Mouse (Mus musculus) MEL (cell line): ENCODE measurements around the gene Magi2. TPM values are rescaled to one million over a fixed set of nuclear protein-coding genes. Genes with fewer than 3 reads are reported as not detected.

ENCODE experiments used
- DNase-seq: peaks from one replicate; pipeline ENCODE4 v3.0.0; 2011; ENCODE audit warnings: low read depth, low spot score
- H3K27ac ChIP-seq: 2 replicates; pipeline ENCODE4 v1.5.1; 2012; ENCODE audit warnings: low read depth, mild to moderate bottlenecking, control low read depth, low read length, moderate library complexity; ENCODE audit not compliant: control insufficient read depth
- H3K27me3 ChIP-seq, 2 experiments: fragments of 150-350 bp in 1 of 2; sonication (generic) in 1 of 2; 2 replicates each; pipeline ENCODE4 v1.6.1; 2012; ENCODE audit warnings: low read length in 2 of 2, mild to moderate bottlenecking in 2 of 2, improper control_type of control experiment in 1 of 2, moderate library complexity in 1 of 2; ENCODE audit not compliant: insufficient read depth in 2 of 2, control insufficient read depth in 1 of 2
- H3K36me3 ChIP-seq, 2 experiments: 2 replicates each; pipeline ENCODE4 v1.6.1; 2012 to 2014; ENCODE audit warnings: low read length in 2 of 2, improper control_type of control experiment in 1 of 2, inconsistent platforms in 1 of 2, mild to moderate bottlenecking in 1 of 2; ENCODE audit not compliant: insufficient read depth in 2 of 2, control insufficient read depth in 1 of 2
- H3K4me1 ChIP-seq, 2 experiments: fragments of 150-350 bp in 1 of 2; sonication (generic) in 1 of 2; 2 replicates each; pipeline ENCODE4 v1.6.1; 2012; ENCODE audit warnings: low read length in 2 of 2, improper control_type of control experiment in 1 of 2, mild to moderate bottlenecking in 1 of 2; ENCODE audit not compliant: insufficient read depth in 2 of 2, control insufficient read depth in 1 of 2
- H3K4me3 ChIP-seq, 2 experiments: fragments of 150-350 bp in 1 of 2; sonication (generic) in 1 of 2; 2 replicates each; pipeline ENCODE4 v1.5.1; 2012; ENCODE audit warnings: low read depth in 2 of 2, low read length in 2 of 2, mild to moderate bottlenecking in 2 of 2, moderate library complexity in 2 of 2, control low read depth in 1 of 2, improper control_type of control experiment in 1 of 2; ENCODE audit not compliant: control insufficient read depth in 1 of 2, insufficient read depth in 1 of 2
- H3K79me2 ChIP-seq: 2 replicates; pipeline ENCODE4 v1.6.1; 2012; ENCODE audit warnings: mild to moderate bottlenecking, low read length, moderate library complexity; ENCODE audit not compliant: control insufficient read depth, poor library complexity, insufficient read depth
- H3K9ac ChIP-seq: 2 replicates; pipeline ENCODE4 v1.6.1; 2012; ENCODE audit warnings: low read depth, mild to moderate bottlenecking, control low read depth, low read length, moderate library complexity; ENCODE audit not compliant: control insufficient read depth, poor library complexity, severe bottlenecking
- H3K9me3 ChIP-seq: fragments of 150-350 bp; sonication (generic); replicated peaks from 2 replicates; pipeline ENCODE4 v1.6.1; 2012; ENCODE audit warnings: mild to moderate bottlenecking, low read length, improper control_type of control experiment, moderate library complexity; ENCODE audit not compliant: insufficient read depth
- CHD1 ChIP-seq: IDR thresholded peaks from 2 replicates; pipeline ENCODE4 v1.6.1; 2012; ENCODE audit warnings: low read depth, mild to moderate bottlenecking, inconsistent platforms, low read length, improper control_type of control experiment
- CTCF ChIP-seq, 3 experiments: IDR thresholded peaks in 2 of 3; conservative IDR thresholded peaks in 1 of 3; 2 replicates each; pipeline ENCODE4 v1.5.1; 2011 to 2012; ENCODE audit warnings: low read length in 3 of 3, low read depth in 2 of 3, mild to moderate bottlenecking in 2 of 3, improper control_type of control experiment in 1 of 3, inconsistent platforms in 1 of 3, mixed read lengths in 1 of 3, moderate library complexity in 1 of 3; ENCODE audit not compliant: control insufficient read depth in 1 of 3, insufficient read depth in 1 of 3, poor library complexity in 1 of 3, severe bottlenecking in 1 of 3
- EP300 ChIP-seq, 2 experiments: IDR thresholded peaks; 2 replicates each; pipeline ENCODE4 v1.6.1; 2011; ENCODE audit warnings: improper control_type of control experiment in 2 of 2, low read length in 2 of 2, low read depth in 1 of 2, mild to moderate bottlenecking in 1 of 2
- ETS1 ChIP-seq: IDR thresholded peaks from 2 replicates; pipeline ENCODE4 v1.6.1; 2012; ENCODE audit warnings: low read depth, mild to moderate bottlenecking, inconsistent platforms, low read length, improper control_type of control experiment, moderate library complexity
- HCFC1 ChIP-seq: IDR thresholded peaks from 2 replicates; pipeline ENCODE4 v1.6.1; 2012; ENCODE audit warnings: low read depth, mild to moderate bottlenecking, inconsistent platforms, low read length, improper control_type of control experiment, moderate library complexity
- KAT2A ChIP-seq: conservative IDR thresholded peaks from 2 replicates; pipeline ENCODE4 v1.6.1; 2012; ENCODE audit warnings: low read depth, low read length, improper control_type of control experiment, inconsistent platforms
- MAFK ChIP-seq: IDR thresholded peaks from 2 replicates; pipeline ENCODE4 v1.6.1; 2011; ENCODE audit warnings: low read depth, mild to moderate bottlenecking, low read length, improper control_type of control experiment, borderline replicate concordance
- MAX ChIP-seq: IDR thresholded peaks from 2 replicates; pipeline ENCODE4 v1.6.1; 2011; ENCODE audit warnings: low read length, improper control_type of control experiment
- MAZ ChIP-seq: IDR thresholded peaks from 2 replicates; pipeline ENCODE4 v1.6.1; 2012; ENCODE audit warnings: low read depth, mild to moderate bottlenecking, inconsistent platforms, low read length, improper control_type of control experiment
- MYC ChIP-seq: IDR thresholded peaks from 2 replicates; pipeline ENCODE4 v1.6.1; 2011; ENCODE audit warnings: low read depth, mild to moderate bottlenecking, low read length, improper control_type of control experiment, moderate library complexity
- NELFE ChIP-seq: IDR thresholded peaks from 2 replicates; pipeline ENCODE4 v1.6.1; 2011; ENCODE audit warnings: low read depth, low read length, improper control_type of control experiment
- POLR2A ChIP-seq, 2 experiments: IDR thresholded peaks; 2 replicates each; pipeline ENCODE4 v1.6.1; 2011 to 2012; ENCODE audit warnings: low read length in 2 of 2, mild to moderate bottlenecking in 2 of 2, control low read depth in 1 of 2, improper control_type of control experiment in 1 of 2, low read depth in 1 of 2, moderate library complexity in 1 of 2; ENCODE audit not compliant: control insufficient read depth in 1 of 2, insufficient read depth in 1 of 2, poor library complexity in 1 of 2
- POLR2AphosphoS2 ChIP-seq: IDR thresholded peaks from 2 replicates; pipeline ENCODE4 v1.6.1; 2011; ENCODE audit warnings: low read length, improper control_type of control experiment
- POLR2AphosphoS5 ChIP-seq: IDR thresholded peaks from 2 replicates; pipeline ENCODE4 v1.6.1; 2012; ENCODE audit warnings: low read depth, borderline replicate concordance, mild to moderate bottlenecking, inconsistent platforms, low read length, moderate library complexity, mixed read lengths
- RCOR1 ChIP-seq: IDR thresholded peaks from 2 replicates; pipeline ENCODE4 v1.6.1; 2012; ENCODE audit warnings: low read depth, mild to moderate bottlenecking, inconsistent platforms, low read length, improper control_type of control experiment
- TAL1 ChIP-seq: IDR thresholded peaks from 2 replicates; pipeline ENCODE4 v1.6.1; 2012; ENCODE audit warnings: mild to moderate bottlenecking, inconsistent platforms, low read length, moderate library complexity, mixed read lengths
- TBP ChIP-seq: IDR thresholded peaks from 2 replicates; pipeline ENCODE4 v1.8.0; 2011; ENCODE audit warnings: low read depth, low read length, improper control_type of control experiment
- TCF12 ChIP-seq: IDR thresholded peaks from 2 replicates; pipeline ENCODE4 v1.6.1; 2014; ENCODE audit warnings: low read depth, mild to moderate bottlenecking, inconsistent platforms, low read length, improper control_type of control experiment, moderate library complexity
- UBTF ChIP-seq: IDR thresholded peaks from 2 replicates; pipeline ENCODE4 v1.6.1; 2012; ENCODE audit warnings: low read depth, mild to moderate bottlenecking, inconsistent platforms, low read length, improper control_type of control experiment, moderate library complexity, borderline replicate concordance; ENCODE audit not compliant: insufficient read depth
- USF1 ChIP-seq: IDR thresholded peaks from 2 replicates; pipeline ENCODE4 v1.6.1; 2014; ENCODE audit warnings: low read depth, mild to moderate bottlenecking, inconsistent platforms, low read length, improper control_type of control experiment, moderate library complexity
- ZC3H11A ChIP-seq: IDR thresholded peaks from 2 replicates; pipeline ENCODE4 v1.6.1; 2012; ENCODE audit warnings: low read depth, mild to moderate bottlenecking, inconsistent platforms, low read length, improper control_type of control experiment
- ZKSCAN1 ChIP-seq: IDR thresholded peaks from 2 replicates; pipeline ENCODE4 v1.6.1; 2012; ENCODE audit warnings: low read depth, mild to moderate bottlenecking, inconsistent platforms, low read length, improper control_type of control experiment, moderate library complexity
- ZMIZ1 ChIP-seq: IDR thresholded peaks from 2 replicates; pipeline ENCODE4 v1.6.1; 2012; ENCODE audit warnings: low read depth, mild to moderate bottlenecking, inconsistent platforms, low read length, improper control_type of control experiment, moderate library complexity
- ZNF384 ChIP-seq: IDR thresholded peaks from 2 replicates; pipeline ENCODE4 v1.6.1; 2012; ENCODE audit warnings: low read depth, mild to moderate bottlenecking, inconsistent platforms, low read length, improper control_type of control experiment
- polyA plus RNA-seq, 2 experiments: library from polyadenylated mRNA; stranded (reverse) in 1 of 2; unstranded in 1 of 2; fragments of >175 nt in 1 of 2; fragments of >200 nt in 1 of 2; gene quantifications; 2 replicates each; pipeline versions ENCODE4 v1.2.1 to v1.2.4; 2012; ENCODE audit warnings: low replicate concordance in 2 of 2, low read depth in 1 of 2; ENCODE audit not compliant: insufficient read length in 2 of 2, insufficient read depth in 1 of 2, missing spikeins in 1 of 2
- total RNA-seq: library from RNA; depleted of rRNA; stranded (reverse); fragments of 300-350 nt; gene quantifications from 2 replicates; pipeline ENCODE4 v1.2.3, GENCODE M21; 2012

The Magi2 gene
- total and polyA plus RNA-seq, 3 experiments = 0.46 to 0.47 TPM; not detected in 1

DNA sequence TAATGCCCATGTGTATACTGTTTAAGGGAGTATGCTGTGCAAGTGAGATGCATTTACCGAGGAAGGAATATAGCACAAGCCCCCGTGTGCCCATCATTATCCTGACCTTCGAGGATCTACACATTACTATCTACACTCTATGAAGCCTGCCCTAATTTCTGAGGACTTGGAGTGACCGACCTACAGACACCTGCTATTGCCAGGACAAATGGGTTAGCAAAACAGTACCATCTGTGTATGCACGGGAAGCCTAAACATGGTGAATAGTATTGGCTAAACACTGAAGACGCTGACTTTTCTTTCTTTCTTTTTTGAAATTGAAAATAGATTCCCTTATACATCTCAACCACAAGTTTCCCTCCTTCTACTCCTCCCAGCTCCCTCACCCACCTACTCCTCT is 1024.7 kb downstream of the Magi2 start:
- H3K27ac ChIP-seq = no peak overlapping the region
- H3K79me2 ChIP-seq = no peaks in the 10 kb centered on the region
- TF ChIP-seq CTCF (IDR thresholded peaks at IDR 0.05 in 2 of 3, conservative IDR thresholded peaks at IDR 0.05 in 1 of 3; ENCODE audit: control insufficient read depth in 1 of 3, insufficient read depth in 1 of 3, low read depth in 2 of 3, low read length in 3 of 3, poor library complexity in 1 of 3, severe bottlenecking in 1 of 3) (no peak), EP300 (IDR thresholded peaks at IDR 0.05; ENCODE audit: low read depth in 1 of 2, low read length in 2 of 2) (no peak), MYC (no peak), UBTF (no peak), ETS1 (no peak), TBP (no peak), TAL1 (no peak), TCF12 (no peak), KAT2A (no peak), CHD1 (no peak), ZNF384 (no peak), ZMIZ1 (no peak), POLR2AphosphoS2 (no peak), MAFK (no peak), MAZ (no peak), POLR2A (IDR thresholded peaks at IDR 0.05; ENCODE audit: control insufficient read depth in 1 of 2, insufficient read depth in 1 of 2, low read depth in 1 of 2, low read length in 2 of 2, poor library complexity in 1 of 2) (no peak), HCFC1 (no peak), ZKSCAN1 (no peak), USF1 (no peak)
- no peaks in the 10 kb centered on the region for H3K9me3 ChIP-seq
- no peak overlapping the region for H3K9ac ChIP-seq
- DNase-seq = no peak
- H3K27me3 ChIP-seq = no peaks in the 10 kb centered on the region
- H3K4me1 ChIP-seq = no peaks in the 10 kb centered on the region
- H3K36me3 ChIP-seq = no peaks in the 10 kb centered on the region
- H3K4me3 ChIP-seq = no peak overlapping the region

DNA sequence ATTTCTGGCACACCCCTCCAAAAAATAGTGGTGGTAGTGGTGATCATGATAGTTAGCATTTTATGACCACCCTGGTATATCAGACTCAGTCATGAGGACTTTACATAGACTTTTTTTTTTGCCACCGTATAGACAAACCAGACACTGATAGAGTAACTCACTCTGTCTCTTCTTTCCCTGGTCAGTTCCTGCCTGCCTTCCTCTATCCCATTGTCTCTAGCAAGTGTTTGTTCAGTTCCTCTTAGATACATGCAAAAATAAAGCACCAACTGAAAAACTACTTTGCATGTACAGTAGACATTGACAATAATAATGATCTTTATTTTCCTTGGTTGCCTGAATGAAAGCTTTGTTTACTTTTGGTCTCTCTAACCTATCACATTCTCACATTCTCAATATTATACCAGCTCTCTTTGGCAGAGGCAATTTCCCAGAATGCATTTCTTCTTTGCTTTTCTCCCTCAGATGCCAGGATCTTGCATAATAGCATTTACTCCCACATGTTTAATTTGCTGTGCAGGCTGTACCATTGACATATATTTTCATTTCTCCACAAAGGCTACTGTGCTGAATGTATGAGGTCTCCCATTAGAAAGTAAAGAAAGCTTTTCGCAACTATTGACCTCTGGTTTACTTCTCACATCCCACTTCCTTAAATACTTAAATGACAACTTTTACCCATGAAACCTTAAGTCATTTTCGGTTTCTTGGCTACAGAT is 1029.5 kb downstream of the Magi2 start:
- Histone ChIP-seq H3K36me3 (no peaks in the 10 kb centered on the region), H3K9me3 (no peaks in the 10 kb centered on the region), H3K79me2 (no peaks in the 10 kb centered on the region), H3K27ac (no peak overlapping the region), H3K4me3 (no peak overlapping the region), H3K27me3 (no peaks in the 10 kb centered on the region), H3K4me1 (no peaks in the 10 kb centered on the region), H3K9ac (no peak overlapping the region)
- no peak for DNase-seq
- TF ChIP-seq POLR2AphosphoS2 (no peak), CHD1 (no peak), RCOR1 (no peak), ZC3H11A (no peak), MYC (no peak), HCFC1 (no peak), MAX (no peak), TAL1 (no peak), POLR2A (IDR thresholded peaks at IDR 0.05; ENCODE audit: control insufficient read depth in 1 of 2, insufficient read depth in 1 of 2, low read depth in 1 of 2, low read length in 2 of 2, poor library complexity in 1 of 2) (no peak), POLR2AphosphoS5 (no peak), CTCF (IDR thresholded peaks at IDR 0.05 in 2 of 3, conservative IDR thresholded peaks at IDR 0.05 in 1 of 3; ENCODE audit: control insufficient read depth in 1 of 3, insufficient read depth in 1 of 3, low read depth in 2 of 3, low read length in 3 of 3, poor library complexity in 1 of 3, severe bottlenecking in 1 of 3) (no peak), ZMIZ1 (no peak), ZKSCAN1 (no peak), ZNF384 (no peak), NELFE (no peak)
